Mouse (Mus musculus): ENCODE results near the gene Arl4d.
A peak's percentile ranks its signal among the peaks of the same experiment; 100 is the strongest.

The Arl4d gene

GRCm38 (mm10) chr11:101677655-101678054, 12.3 kb downstream of the Arl4d start:
- DNase-seq (ENCODE audit: low read depth, low spot score) = no peak

DNA sequence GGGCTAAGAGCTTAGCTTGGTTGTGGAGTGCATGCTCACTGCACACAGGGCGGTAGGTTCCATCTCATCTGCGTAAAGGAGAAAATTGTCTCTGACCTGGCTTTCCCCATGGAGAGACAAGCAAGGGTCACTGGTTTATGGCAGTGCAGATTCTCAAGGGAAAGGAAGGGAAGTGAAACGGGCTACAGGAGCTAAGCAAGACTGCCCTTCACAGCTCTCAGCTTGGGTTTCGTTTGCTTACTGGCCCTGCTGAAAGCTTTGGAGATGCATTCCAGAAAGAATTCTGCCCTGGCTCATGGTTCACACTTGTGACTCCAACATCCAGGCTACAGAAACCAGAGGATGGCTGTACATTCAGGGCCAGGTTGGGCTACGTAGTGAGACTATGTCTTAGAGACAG, 13.4 kb downstream of the Arl4d start:
- DNase-seq (ENCODE audit: low read depth, low spot score) = no peak

GRCm38 (mm10) chr11:101679907-101680306, 14.6 kb downstream of the Arl4d start:
- no peak for DNase-seq (ENCODE audit: low read depth, low spot score)

GRCm38 (mm10) chr11:101680634-101681325, 15.4 kb downstream of the Arl4d start:
- no peak for DNase-seq (ENCODE audit: low read depth, low spot score)

GRCm38 (mm10) chr11:101681968-101682367, 16.6 kb downstream of the Arl4d start:
- DNase-seq (ENCODE audit: low read depth, low spot score) = no peak

DNA sequence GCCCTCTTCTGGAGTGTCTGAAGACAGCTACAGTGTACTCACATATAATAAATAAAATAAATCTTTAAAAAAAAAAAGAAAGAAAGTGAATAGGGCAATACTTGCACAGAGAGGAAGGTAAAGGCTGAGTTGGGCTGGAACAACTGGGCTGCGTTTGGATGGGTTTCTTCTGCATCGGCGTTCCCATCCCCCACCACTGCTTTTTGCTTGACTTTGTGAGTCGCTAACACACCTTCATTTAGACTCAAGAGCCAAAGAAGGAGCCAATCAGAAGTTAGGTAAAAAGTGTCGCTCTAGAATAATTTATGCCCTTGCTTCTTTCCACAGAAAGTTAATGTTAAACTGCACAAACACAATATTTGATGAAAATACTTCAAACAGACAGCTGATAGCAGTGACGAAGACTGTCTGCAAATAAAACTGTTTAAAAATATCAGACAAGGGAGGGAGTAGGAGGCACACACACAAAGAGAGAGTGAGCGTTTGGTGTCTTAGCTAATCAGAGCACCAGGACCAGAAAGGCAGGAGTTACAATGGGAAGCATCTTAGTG, 17.1 kb downstream of the Arl4d start:
- DNase-seq (ENCODE audit: low read depth, low spot score) = no peak

- no peak for DNase-seq (ENCODE audit: low read depth, low spot score)
Measured at GRCm38 (mm10) chr11:101687351-101688301, 22.3 kb downstream of the Arl4d start.

GRCm38 (mm10) chr11:101689701-101690113, 24.4 kb downstream of the Arl4d start:
- no peak for DNase-seq (ENCODE audit: low read depth, low spot score)

DNA sequence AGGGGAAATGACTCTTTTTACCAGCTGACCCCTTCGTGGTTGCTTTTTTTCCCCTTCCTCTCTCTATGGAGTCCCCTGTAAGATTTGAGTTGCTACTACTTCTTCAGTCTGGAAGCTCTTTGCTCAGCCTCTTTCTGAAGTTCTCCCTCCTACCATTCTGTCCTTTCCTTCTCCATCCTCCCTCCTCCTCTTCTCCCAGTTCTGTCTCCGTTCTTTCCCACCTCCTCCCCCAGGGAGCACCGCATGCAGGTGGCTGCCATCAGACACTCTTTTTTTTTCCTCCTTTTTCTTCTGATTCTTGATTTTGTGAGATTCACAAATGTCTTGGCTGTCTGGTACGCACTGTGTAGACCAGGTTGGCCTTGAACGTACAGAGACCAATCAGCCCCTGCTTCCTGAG, 25.0 kb downstream of the Arl4d start:
- no peak for DNase-seq (ENCODE audit: low read depth, low spot score)

DNA sequence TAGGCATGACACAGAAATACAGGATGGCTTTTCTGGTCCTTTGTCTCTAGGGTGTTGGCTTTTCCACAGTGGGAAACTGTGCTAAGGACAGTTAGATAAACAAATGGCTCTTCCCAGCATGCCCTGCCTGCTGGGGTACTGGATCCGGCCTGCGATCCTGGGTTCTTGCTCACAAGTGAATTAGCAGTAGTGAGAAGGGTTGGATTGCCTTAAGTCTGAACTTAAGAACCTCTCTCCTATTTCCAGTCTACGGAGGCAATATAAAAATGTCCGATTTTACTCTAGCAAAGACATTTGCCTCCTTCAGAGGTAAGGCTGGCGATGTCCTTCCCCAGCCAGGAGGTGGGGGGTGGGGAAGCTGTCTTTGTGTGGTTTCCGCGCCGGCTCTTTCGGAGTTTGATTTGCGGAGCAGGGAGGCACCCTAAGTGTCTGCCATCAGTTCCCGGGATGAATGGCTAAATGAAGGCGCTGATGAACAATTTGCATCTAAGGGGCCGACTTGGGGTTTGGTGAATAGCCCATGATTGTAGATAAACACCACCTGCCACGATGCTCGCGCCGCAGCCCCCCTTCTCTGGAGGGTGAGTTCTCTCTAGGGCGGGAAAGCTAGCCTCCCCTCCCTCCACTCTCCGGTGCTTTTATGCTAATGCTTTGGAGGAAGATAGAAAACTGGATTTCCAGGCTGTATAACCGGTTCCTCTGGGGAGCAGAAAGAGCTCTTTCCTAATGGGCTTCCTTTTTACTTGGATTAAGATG, 30.7 kb downstream of the Arl4d start:
- peak; percentile 49 for DNase-seq (ENCODE audit: low read depth, low spot score)

GRCm38 (mm10) chr11:101697156-101697861, 32.0 kb downstream of the Arl4d start:
- DNase-seq (ENCODE audit: low read depth, low spot score) = no peak

GRCm38 (mm10) chr11:101698114-101698513, 32.8 kb downstream of the Arl4d start:
- no peak for DNase-seq (ENCODE audit: low read depth, low spot score)

DNA sequence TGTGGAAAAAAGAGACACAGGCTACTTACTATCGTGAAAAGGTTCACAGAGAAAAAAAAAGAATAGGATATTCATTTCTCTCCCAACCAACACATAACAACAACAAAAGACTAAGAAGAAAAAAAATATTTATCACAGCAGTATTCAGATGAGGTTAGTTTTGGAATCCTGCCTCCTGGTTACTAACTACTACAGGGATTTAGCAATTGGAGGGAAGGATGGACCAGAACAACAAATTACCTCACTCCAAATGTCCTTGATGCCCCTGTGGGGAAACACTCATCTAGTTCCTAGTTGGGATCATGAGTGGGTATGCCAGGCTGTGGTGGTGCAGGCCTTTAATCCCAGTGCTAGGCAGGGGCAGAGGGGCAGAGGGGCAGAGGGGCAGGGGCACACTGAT, 34.2 kb downstream of the Arl4d start:
- DNase-seq (ENCODE audit: low read depth, low spot score) = no peak

DNA sequence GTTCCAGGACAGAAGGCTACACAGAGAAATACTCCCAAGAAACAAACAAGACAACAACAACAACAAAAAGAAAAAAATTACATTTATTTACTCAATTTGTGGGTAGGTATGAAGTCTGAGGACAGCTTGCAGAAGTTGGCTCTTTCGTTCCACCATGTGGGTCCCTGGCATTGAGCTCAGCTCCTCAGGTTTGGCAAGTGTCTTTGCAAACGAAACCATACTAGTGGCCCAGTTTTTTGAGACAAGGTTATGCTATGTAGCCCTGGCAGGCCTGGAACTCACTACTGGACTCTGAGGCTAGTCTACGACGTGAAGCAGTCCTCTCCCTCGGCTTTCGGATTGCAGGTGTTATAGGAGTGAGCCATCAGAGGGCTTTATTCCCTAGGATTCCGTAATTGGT, 34.6 kb downstream of the Arl4d start:
- no peak for DNase-seq (ENCODE audit: low read depth, low spot score)

- DNase-seq (ENCODE audit: low read depth, low spot score) = no peak
Measured at GRCm38 (mm10) chr11:101700446-101700845, 35.1 kb downstream of the Arl4d start.

- DNase-seq (ENCODE audit: low read depth, low spot score) = no peak
Measured at GRCm38 (mm10) chr11:101704081-101704480, 38.7 kb downstream of the Arl4d start.

DNA sequence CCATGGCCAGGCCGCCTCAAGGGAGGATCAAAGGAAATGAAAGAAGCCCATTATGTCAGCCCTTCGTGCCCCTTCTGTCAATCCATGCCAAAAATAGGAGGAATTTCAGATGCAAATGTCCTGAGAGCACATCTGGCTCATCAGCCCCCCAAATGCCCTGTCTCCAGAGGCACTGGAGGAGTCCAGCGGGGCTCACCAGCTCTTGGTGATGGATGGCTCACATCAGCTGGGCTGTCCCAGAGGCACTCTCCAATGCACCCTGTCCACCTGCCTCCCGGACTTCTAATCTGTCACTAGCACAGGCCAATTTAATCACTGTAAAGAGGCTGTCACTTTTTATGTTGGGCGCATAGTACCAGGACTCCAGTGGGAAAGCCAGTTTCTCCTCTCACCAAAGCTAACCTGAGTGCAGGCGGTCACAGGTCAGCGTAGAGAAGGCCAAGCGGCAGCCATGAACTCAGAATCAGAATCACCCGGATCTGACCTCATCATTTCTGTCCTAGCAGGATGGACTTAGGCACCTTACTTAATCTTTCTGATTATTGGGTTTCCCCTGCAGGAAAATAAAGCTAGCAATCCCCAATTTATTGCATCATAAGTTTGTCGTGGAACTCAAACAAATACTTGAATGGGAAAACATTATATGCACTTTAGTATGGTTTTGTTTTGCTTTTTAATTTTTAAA, 41.6 kb downstream of the Arl4d start:
- peak; percentile 51 for DNase-seq (ENCODE audit: low read depth, low spot score)

GRCm38 (mm10) chr11:101708482-101708881, 43.1 kb downstream of the Arl4d start:
- DNase-seq (ENCODE audit: low read depth, low spot score) = no peak

DNA sequence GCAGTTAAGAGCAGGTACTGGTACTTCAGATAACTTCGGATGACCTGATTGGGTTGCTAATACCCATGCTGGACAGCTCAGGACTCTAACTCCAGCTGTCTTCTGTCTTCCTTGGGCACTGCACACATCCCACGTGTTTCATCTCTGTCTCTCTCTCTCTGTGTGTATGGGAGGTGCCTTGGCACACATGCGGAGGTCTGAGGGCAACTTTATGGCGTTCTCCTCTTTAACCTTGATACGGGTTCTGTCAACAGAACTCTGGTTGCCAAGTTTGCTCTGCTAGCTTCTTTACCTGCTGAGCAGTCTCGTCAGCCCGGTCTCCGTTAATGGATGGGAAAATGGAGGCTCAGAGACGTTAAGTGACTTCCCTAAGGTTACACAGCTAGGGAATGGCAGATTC, 47.5 kb downstream of the Arl4d start:
- no peak for DNase-seq (ENCODE audit: low read depth, low spot score)

- no peak for DNase-seq (ENCODE audit: low read depth, low spot score)
Measured at GRCm38 (mm10) chr11:101714012-101714411, 48.7 kb downstream of the Arl4d start.

Measured in mesoderm, embryonic 11.5 days (tissue).